Mouse (Mus musculus): ENCODE measurements around the gene Vps53. TPM values are rescaled to one million over a fixed set of nuclear protein-coding genes. Genes with fewer than 3 reads are reported as not detected.
A peak's percentile ranks its signal among the peaks of the same experiment; 100 is the strongest.

Vps53 gene
- polyA plus RNA-seq, 1 experiment from 2014 or later: 44.8 TPM

DNA sequence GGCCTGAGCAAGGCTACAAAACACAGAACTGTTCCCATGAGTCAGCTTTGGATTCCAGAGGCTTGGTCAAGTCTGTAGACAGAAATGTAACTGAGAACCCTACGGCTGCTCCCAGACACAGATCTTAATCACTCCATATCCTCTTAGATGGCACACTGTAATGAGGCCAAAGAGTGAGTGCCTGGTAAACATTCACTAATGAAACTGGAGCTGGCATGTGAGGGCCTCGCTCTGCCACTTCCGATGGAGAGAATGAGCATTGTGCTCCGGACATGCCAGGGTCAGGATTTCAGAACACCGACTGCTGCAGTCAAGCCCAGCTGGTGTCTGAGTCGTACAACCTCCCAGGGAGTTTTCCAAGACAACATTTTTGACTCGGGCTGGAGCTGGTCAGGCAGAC is 119.5 kb downstream of the Vps53 start:
- WGBS: 43% methylated on average over 7 of the region's 7 CpGs
- no peak for ATAC-seq
- peaks cover 24% of the 10 kb centered on the region for H3K36me3 ChIP-seq (ENCODE audit: control insufficient read depth, insufficient read depth)

GRCm38 (mm10) chr11:76056487-76056886 is 123.0 kb downstream of the Vps53 start:
- peak; percentile 47 for TF ChIP-seq CTCF (IDR thresholded peaks at IDR 0.05; ENCODE audit: low read depth)
- H3K4me2 ChIP-seq (replicated peaks; ENCODE audit: low read depth): no peak overlapping the region
- H3K4me3 ChIP-seq (ENCODE audit: low read depth, low read length): no peak overlapping the region
- H3K4me1 ChIP-seq (replicated peaks; ENCODE audit: control insufficient read depth, insufficient read depth, low read length): no peaks in the 10 kb centered on the region
- no peaks in the 10 kb centered on the region for H3K9me3 ChIP-seq (ENCODE audit: control insufficient read depth)
- no peak overlapping the region for H3K9ac ChIP-seq (ENCODE audit: low read depth, low read length)
- WGBS: 39% methylated on average over 3 of the region's 3 CpGs
- peaks cover 19% of the 10 kb centered on the region; the same call in 1 of the 2 replicates for H3K36me3 ChIP-seq (ENCODE audit: control insufficient read depth, insufficient read depth)
- no peak for ATAC-seq
- H3K27ac ChIP-seq (ENCODE audit: low read depth, low read length): no peak overlapping the region
- no peaks in the 10 kb centered on the region for H3K27me3 ChIP-seq (replicated peaks; ENCODE audit: control insufficient read depth, insufficient read depth, low read length)

More for the DNA sequence above, 119.5 kb downstream of the Vps53 start:
- H3K9ac ChIP-seq (ENCODE audit: low read depth, low read length): no peak overlapping the region
- no peaks in the 10 kb centered on the region for H3K9me3 ChIP-seq (ENCODE audit: control insufficient read depth)
- no peaks in the 10 kb centered on the region for H3K27me3 ChIP-seq (replicated peaks; ENCODE audit: control insufficient read depth, insufficient read depth, low read length)
- no peak overlapping the region for H3K4me3 ChIP-seq (ENCODE audit: low read depth, low read length)
- H3K27ac ChIP-seq (ENCODE audit: low read depth, low read length): no peak overlapping the region
- no peak for TF ChIP-seq CTCF (IDR thresholded peaks at IDR 0.05; ENCODE audit: low read depth)
- no peak overlapping the region for H3K4me2 ChIP-seq (replicated peaks; ENCODE audit: low read depth)
- H3K4me1 ChIP-seq (replicated peaks; ENCODE audit: control insufficient read depth, insufficient read depth, low read length): no peaks in the 10 kb centered on the region

DNA sequence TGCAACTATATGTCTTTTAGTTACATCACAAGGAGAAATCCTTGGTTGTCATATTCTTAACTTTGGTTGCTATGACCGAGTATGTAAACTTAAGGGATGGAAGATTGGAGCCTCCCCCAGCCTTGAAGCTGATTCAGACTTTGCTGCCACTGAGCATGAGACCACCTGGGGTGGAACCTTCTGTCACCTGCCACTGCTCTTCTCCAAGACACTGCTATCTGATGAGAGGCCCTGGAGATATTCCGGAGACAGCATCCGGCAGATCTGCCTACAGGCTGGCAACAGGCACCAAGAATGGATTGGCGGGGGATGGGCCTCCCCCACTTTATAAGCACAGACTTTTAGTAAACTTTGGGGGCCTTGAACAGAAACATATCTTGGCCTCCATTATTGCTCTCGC is 127.0 kb downstream of the Vps53 start:
- Histone ChIP-seq H3K4me3 (ENCODE audit: low read depth, low read length) (no peak overlapping the region), H3K9me3 (ENCODE audit: control insufficient read depth) (no peaks in the 10 kb centered on the region), H3K36me3 (ENCODE audit: control insufficient read depth, insufficient read depth) (peaks cover 10% of the 10 kb centered on the region; the same call in 1 of the 2 replicates), H3K4me1 (replicated peaks; ENCODE audit: control insufficient read depth, insufficient read depth, low read length) (no peaks in the 10 kb centered on the region), H3K27me3 (replicated peaks; ENCODE audit: control insufficient read depth, insufficient read depth, low read length) (no peaks in the 10 kb centered on the region), H3K4me2 (replicated peaks; ENCODE audit: low read depth) (no peak overlapping the region), H3K9ac (ENCODE audit: low read depth, low read length) (no peak overlapping the region), H3K27ac (ENCODE audit: low read depth, low read length) (no peak overlapping the region)
- TF ChIP-seq CTCF (IDR thresholded peaks at IDR 0.05; ENCODE audit: low read depth): no peak
- ATAC-seq: no peak
- WGBS: 87% methylated on average over 5 of the region's 5 CpGs

GRCm38 (mm10) chr11:76050967-76051512 is 128.4 kb downstream of the Vps53 start:
- no peak for ATAC-seq
- Histone ChIP-seq H3K36me3 (ENCODE audit: control insufficient read depth, insufficient read depth) (peaks cover 24% of the 10 kb centered on the region), H3K4me1 (replicated peaks; ENCODE audit: control insufficient read depth, insufficient read depth, low read length) (no peaks in the 10 kb centered on the region), H3K27me3 (replicated peaks; ENCODE audit: control insufficient read depth, insufficient read depth, low read length) (no peaks in the 10 kb centered on the region), H3K9ac (ENCODE audit: low read depth, low read length) (no peak overlapping the region), H3K9me3 (ENCODE audit: control insufficient read depth) (no peaks in the 10 kb centered on the region), H3K4me3 (ENCODE audit: low read depth, low read length) (no peak overlapping the region), H3K4me2 (replicated peaks; ENCODE audit: low read depth) (no peak overlapping the region), H3K27ac (ENCODE audit: low read depth, low read length) (no peak overlapping the region)
- WGBS: 46% methylated on average over 5 of the region's 5 CpGs
- no peak for TF ChIP-seq CTCF (IDR thresholded peaks at IDR 0.05; ENCODE audit: low read depth)

DNA sequence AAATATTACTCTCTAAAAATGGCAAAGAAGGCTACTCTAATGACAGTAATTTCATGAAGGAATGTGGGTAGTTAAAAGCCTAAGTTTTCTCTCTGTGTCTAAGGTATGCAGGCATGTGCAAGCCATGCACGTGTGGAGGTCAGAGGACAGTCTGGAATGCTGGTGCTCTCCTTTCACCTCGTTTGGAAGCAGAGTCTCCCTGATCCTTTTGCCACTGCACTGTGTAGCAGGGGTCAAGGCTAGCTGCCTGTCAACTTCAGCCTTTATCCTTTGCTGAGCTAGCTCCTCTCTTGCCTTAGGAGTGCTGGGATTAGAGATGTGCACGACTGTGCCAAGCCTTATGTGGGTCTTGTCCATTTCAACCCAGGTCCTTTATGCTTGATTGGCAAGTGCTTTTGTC is 128.9 kb downstream of the Vps53 start:
- no peaks in the 10 kb centered on the region for H3K27me3 ChIP-seq (replicated peaks; ENCODE audit: control insufficient read depth, insufficient read depth, low read length)
- 50% methylated on average over 3 of the region's 3 CpGs for WGBS
- H3K4me3 ChIP-seq (ENCODE audit: low read depth, low read length): no peak overlapping the region
- H3K9me3 ChIP-seq (ENCODE audit: control insufficient read depth): no peaks in the 10 kb centered on the region
- H3K4me2 ChIP-seq (replicated peaks; ENCODE audit: low read depth): no peak overlapping the region
- peaks cover 29% of the 10 kb centered on the region for H3K36me3 ChIP-seq (ENCODE audit: control insufficient read depth, insufficient read depth)
- no peak for TF ChIP-seq CTCF (IDR thresholded peaks at IDR 0.05; ENCODE audit: low read depth)
- ATAC-seq: no peak
- H3K9ac ChIP-seq (ENCODE audit: low read depth, low read length): no peak overlapping the region
- no peaks in the 10 kb centered on the region for H3K4me1 ChIP-seq (replicated peaks; ENCODE audit: control insufficient read depth, insufficient read depth, low read length)
- H3K27ac ChIP-seq (ENCODE audit: low read depth, low read length): no peak overlapping the region

DNA sequence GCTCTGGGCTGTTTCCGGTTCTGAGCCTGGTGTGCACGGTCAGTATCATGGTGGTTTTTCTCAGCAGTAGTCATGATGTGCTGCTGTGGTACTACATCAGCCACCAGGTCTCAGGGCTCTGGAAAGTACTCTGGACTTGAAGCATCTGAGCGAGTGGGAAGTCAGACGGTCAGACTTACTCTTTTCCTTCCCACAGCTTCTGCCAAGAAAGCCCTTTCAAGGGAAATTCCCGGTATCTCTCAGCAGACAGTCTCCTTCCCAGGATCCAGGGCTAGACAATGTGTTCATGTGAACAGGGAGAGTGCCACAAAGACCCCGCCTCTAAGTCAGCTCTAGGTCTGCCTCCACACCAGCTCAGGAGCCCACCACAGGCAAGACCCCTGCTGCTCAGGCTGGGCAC is 134.1 kb downstream of the Vps53 start:
- no peaks in the 10 kb centered on the region for H3K27me3 ChIP-seq (replicated peaks; ENCODE audit: control insufficient read depth, insufficient read depth, low read length)
- H3K27ac ChIP-seq (ENCODE audit: low read depth, low read length): peak overlapping the region; percentile 35; the same call in 1 of the 2 replicates
- no peak for ATAC-seq
- 74% methylated on average over 6 of the region's 6 CpGs for WGBS
- TF ChIP-seq CTCF (IDR thresholded peaks at IDR 0.05; ENCODE audit: low read depth): no peak
- H3K4me1 ChIP-seq (replicated peaks; ENCODE audit: control insufficient read depth, insufficient read depth, low read length): no peaks in the 10 kb centered on the region
- H3K4me3 ChIP-seq (ENCODE audit: low read depth, low read length): no peak overlapping the region
- peaks cover 30% of the 10 kb centered on the region for H3K36me3 ChIP-seq (ENCODE audit: control insufficient read depth, insufficient read depth)
- no peak overlapping the region for H3K9ac ChIP-seq (ENCODE audit: low read depth, low read length)
- H3K4me2 ChIP-seq (replicated peaks; ENCODE audit: low read depth): no peak overlapping the region
- H3K9me3 ChIP-seq (ENCODE audit: control insufficient read depth): no peaks in the 10 kb centered on the region

GRCm38 (mm10) chr11:76044468-76044867 is 135.0 kb downstream of the Vps53 start:
- Histone ChIP-seq H3K27ac (ENCODE audit: low read depth, low read length) (no peak overlapping the region), H3K9me3 (ENCODE audit: control insufficient read depth) (no peaks in the 10 kb centered on the region), H3K4me3 (ENCODE audit: low read depth, low read length) (no peak overlapping the region), H3K9ac (ENCODE audit: low read depth, low read length) (no peak overlapping the region), H3K4me1 (replicated peaks; ENCODE audit: control insufficient read depth, insufficient read depth, low read length) (no peaks in the 10 kb centered on the region), H3K4me2 (replicated peaks; ENCODE audit: low read depth) (no peak overlapping the region), H3K27me3 (replicated peaks; ENCODE audit: control insufficient read depth, insufficient read depth, low read length) (no peaks in the 10 kb centered on the region), H3K36me3 (ENCODE audit: control insufficient read depth, insufficient read depth) (peaks cover 30% of the 10 kb centered on the region)
- no peak for TF ChIP-seq CTCF (IDR thresholded peaks at IDR 0.05; ENCODE audit: low read depth)
- 78% methylated on average over 6 of the region's 6 CpGs for WGBS
- ATAC-seq: no peak

Measured in intestine, postnatal 0 days (tissue).